Mouse (Mus musculus): Measurements from ENCODE around the gene Ccr3.
"Not testable (repeated sequence)": the region's sequence is repeated elsewhere in the genome, so short reads cannot be mapped to it uniquely, and the experiment has no call there.

Gene Ccr3

DNA sequence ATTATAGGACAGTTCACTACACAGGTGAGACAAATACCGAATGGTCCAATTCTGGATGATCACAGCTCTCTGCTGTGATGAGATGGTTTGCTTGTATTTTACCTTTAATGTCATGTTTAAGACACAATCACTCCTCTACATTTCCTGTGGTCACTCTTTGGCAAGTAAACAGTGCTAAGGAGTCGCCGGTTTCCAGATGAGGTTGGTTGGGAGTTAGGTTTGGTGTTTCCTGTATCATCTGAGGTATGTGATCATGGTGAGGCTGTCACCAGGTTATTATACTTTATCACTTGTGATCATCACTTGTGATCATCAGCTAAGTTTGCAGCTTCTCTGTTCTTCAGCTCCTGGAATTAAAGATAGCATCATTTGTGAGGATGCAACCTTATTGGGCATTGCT is 19.2 kb downstream of the Ccr3 start:
- no peak for DNase-seq (ENCODE audit: inconsistent ontology term)

DNA sequence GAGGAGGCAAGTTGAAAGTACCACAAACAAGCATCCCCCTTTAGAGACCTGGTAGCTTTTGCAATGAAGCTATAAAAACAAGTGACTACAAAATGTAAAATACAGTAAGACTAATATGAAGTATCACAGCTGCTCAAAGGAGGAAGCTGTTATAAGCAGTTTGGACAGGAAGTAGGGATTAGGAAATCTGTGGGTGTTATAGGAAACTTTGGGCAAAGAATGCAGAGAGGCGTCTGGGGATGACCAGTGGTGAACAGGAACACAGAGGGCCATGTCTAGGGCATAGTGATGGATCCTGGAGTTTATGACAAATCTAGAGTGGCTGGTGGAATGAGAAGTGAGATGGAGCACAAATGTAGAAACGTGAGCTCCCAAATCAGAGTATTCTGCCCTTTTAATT is 31.8 kb downstream of the Ccr3 start:
- DNase-seq (ENCODE audit: inconsistent ontology term), result no peak

- DNase-seq (ENCODE audit: inconsistent ontology term), result no peak
Measured at GRCm38 (mm10) chr9:124056158-124056709, 34.5 kb downstream of the Ccr3 start.

GRCm38 (mm10) chr9:124059660-124060352 is 38.0 kb downstream of the Ccr3 start:
- no peak for DNase-seq (ENCODE audit: inconsistent ontology term)

GRCm38 (mm10) chr9:124061474-124062432 is 40.0 kb downstream of the Ccr3 start:
- not testable (repeated sequence) for DNase-seq (ENCODE audit: inconsistent ontology term)

- no peak for DNase-seq (ENCODE audit: inconsistent ontology term)
Measured at GRCm38 (mm10) chr9:124066572-124067103, 44.9 kb downstream of the Ccr3 start.

GRCm38 (mm10) chr9:124068098-124069058 is 46.6 kb downstream of the Ccr3 start:
- DNase-seq (ENCODE audit: inconsistent ontology term), result no peak

DNA sequence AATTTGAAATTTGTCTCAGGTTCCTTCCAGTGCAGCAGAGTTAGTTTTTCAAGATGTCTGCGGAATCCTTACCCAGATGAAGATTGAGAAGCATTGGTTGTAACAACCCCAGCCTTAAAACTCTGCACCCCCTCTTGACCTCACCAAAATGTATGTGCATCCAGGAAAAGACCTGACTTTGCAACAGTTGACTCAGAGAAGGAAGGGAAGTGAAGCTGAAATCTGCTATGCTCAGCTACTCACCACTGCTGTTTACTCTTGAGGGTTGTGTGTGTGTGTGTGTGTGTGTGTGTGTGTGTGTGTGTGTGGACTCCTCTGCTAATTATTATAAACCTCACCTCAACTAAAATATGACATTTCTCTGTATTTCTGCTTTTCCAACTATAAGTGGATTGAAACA is 49.7 kb downstream of the Ccr3 start:
- DNase-seq (ENCODE audit: inconsistent ontology term), result no peak

DNA sequence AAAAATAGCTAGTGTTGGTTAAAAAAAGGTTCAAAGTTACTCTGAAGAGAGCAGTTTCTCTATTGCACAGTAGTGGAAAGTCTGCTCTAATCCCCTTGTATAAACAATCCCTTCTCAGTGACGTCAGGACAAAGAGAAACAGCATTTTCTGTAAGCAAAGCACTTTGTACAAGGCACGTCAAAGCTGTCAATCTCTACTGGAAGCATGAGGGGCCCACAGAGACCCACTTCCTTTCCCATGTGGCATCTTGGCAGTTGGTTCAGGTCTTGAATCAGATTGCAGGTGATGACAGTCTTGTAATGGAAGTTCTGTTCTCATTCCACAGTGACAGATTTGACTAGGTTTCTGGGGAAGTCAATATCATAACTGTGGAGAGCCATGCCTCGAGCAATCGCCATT is 58.0 kb downstream of the Ccr3 start:
- no peak for DNase-seq (ENCODE audit: inconsistent ontology term)

- DNase-seq (ENCODE audit: inconsistent ontology term), result not testable (repeated sequence)
Measured at GRCm38 (mm10) chr9:124080471-124080870, 58.7 kb downstream of the Ccr3 start.

Measured in Muller cell, postnatal 12 days (primary cell).